10 mouse cellular contexts compared by ENCODE assay signal in genomic region chr10:60747667-60748212, GRCm38 (mm10). TPM values are rescaled to one million over a fixed set of nuclear protein-coding genes. Genes with fewer than 3 reads are reported as not detected.
DNase-seq lines count a peak whose midpoint lies in the region; ATAC-seq and TF ChIP-seq lines count a peak whose summit lies in the region.
"Had no signal": no experiment of that assay in that cellular context is flagged by ENCODE, and none has a peak within 500 bp of the region (broad histone marks: within the 10 kb centered on the region; RNA-seq: fewer than 3 reads in every experiment).

No protein-coding gene starts in this region.

- no peaks in the 10 kb centered on the region for H3K9me3 ChIP-seq in forebrain, embryonic 14.5 days (replicated peaks; ENCODE audit: control insufficient read depth, low read length)
- H3K9me3 ChIP-seq in forebrain, embryonic 11.5 days (ENCODE audit: control insufficient read depth, low read length): no peaks in the 10 kb centered on the region
- no peaks in the 10 kb centered on the region for H3K9me3 ChIP-seq in kidney, postnatal 0 days (replicated peaks; ENCODE audit: low read length)
- no peaks in the 10 kb centered on the region for H3K9me3 ChIP-seq in midbrain, postnatal 0 days (ENCODE audit: low read length)
- H3K9me3 ChIP-seq: stomach, embryonic 15.5 days had no signal

- H3K4me2 ChIP-seq in forebrain, embryonic 14.5 days (ENCODE audit: low read length): no peak overlapping the region
- no peak overlapping the region for H3K4me2 ChIP-seq in forebrain, embryonic 11.5 days (ENCODE audit: low read depth, low read length, severe bottlenecking)
- H3K4me2 ChIP-seq in kidney, postnatal 0 days (ENCODE audit: low read length): no peak overlapping the region
- H3K4me2 ChIP-seq in midbrain, postnatal 0 days (ENCODE audit: low read depth, low read length, poor library complexity, severe bottlenecking): no peak overlapping the region
- H3K4me2 ChIP-seq: stomach, embryonic 15.5 days had no signal

- H3K4me3 ChIP-seq in forebrain, embryonic 14.5 days (ENCODE audit: low read depth, low read length): no peak overlapping the region
- no peak overlapping the region for H3K4me3 ChIP-seq in forebrain, embryonic 11.5 days (ENCODE audit: low read depth, low read length)
- no peak overlapping the region for H3K4me3 ChIP-seq in kidney, postnatal 0 days (replicated peaks; ENCODE audit: low read depth, low read length)
- H3K4me3 ChIP-seq in midbrain, postnatal 0 days (ENCODE audit: low read depth, low read length): no peak overlapping the region
- H3K4me3 ChIP-seq: stomach, embryonic 15.5 days had no signal

- H3K27ac ChIP-seq in forebrain, embryonic 14.5 days (ENCODE audit: low read depth, low read length): no peak overlapping the region
- H3K27ac ChIP-seq in forebrain, embryonic 11.5 days (ENCODE audit: low read depth, low read length): no peak overlapping the region
- no peak overlapping the region for H3K27ac ChIP-seq in kidney, postnatal 0 days
- H3K27ac ChIP-seq in midbrain, postnatal 0 days (ENCODE audit: low read depth, low read length): no peak overlapping the region
- H3K27ac ChIP-seq: stomach, embryonic 15.5 days had no signal

- TF ChIP-seq CTCF in kidney, postnatal 0 days (IDR thresholded peaks at IDR 0.05; ENCODE audit: low read depth): no peak
- TF ChIP-seq CTCF in midbrain, postnatal 0 days (IDR thresholded peaks at IDR 0.05): no peak

- WGBS in forebrain, embryonic 14.5 days: 91% methylated on average over 6 of the region's 6 CpGs
- 88% methylated on average over 6 of the region's 6 CpGs for WGBS in forebrain, embryonic 11.5 days
- WGBS in kidney, postnatal 0 days: 74% methylated on average over 6 of the region's 6 CpGs
- 93% methylated on average over 6 of the region's 6 CpGs for WGBS in midbrain, postnatal 0 days

- no peak for ATAC-seq in forebrain, embryonic 14.5 days
- no peak for ATAC-seq in forebrain, embryonic 11.5 days (replicated peaks; ENCODE audit: low FRiP score)
- peak; percentile 8; the same call in 1 of the 2 replicates for ATAC-seq in kidney, postnatal 0 days (replicated peaks; ENCODE audit: low FRiP score, low read depth)
- ATAC-seq in midbrain, postnatal 0 days (ENCODE audit: low FRiP score): no peak
- ATAC-seq in inflammation-experienced regulatory T-cells, adult 6 months: no peak

- H3K4me1 ChIP-seq in forebrain, embryonic 14.5 days (ENCODE audit: control insufficient read depth, insufficient read depth, low read length): peaks cover 6% of the 10 kb centered on the region; the same call in 1 of the 2 replicates
- H3K4me1 ChIP-seq in forebrain, embryonic 11.5 days (replicated peaks; ENCODE audit: control insufficient read depth, insufficient read depth, low read length): 0 out of 2 replicates have a peak, but pooled peaks cover 3% of the 10 kb centered on the region
- peaks cover 3% of the 10 kb centered on the region; the same call in 1 of the 2 replicates for H3K4me1 ChIP-seq in kidney, postnatal 0 days (replicated peaks; ENCODE audit: insufficient read depth, low read length)
- H3K4me1 ChIP-seq in midbrain, postnatal 0 days (ENCODE audit: insufficient read depth, low read length): peaks cover 8% of the 10 kb centered on the region; the same call in 1 of the 2 replicates

- H3K36me3 ChIP-seq in forebrain, embryonic 14.5 days (ENCODE audit: control insufficient read depth, insufficient read depth, low read length): no peaks in the 10 kb centered on the region
- H3K36me3 ChIP-seq in forebrain, embryonic 11.5 days (ENCODE audit: control insufficient read depth, insufficient read depth, low read length): no peaks in the 10 kb centered on the region
- H3K36me3 ChIP-seq in kidney, postnatal 0 days (ENCODE audit: insufficient read depth, low read length): 0 out of 2 replicates have a peak, but pooled peaks cover 9% of the 10 kb centered on the region
- no peaks in the 10 kb centered on the region for H3K36me3 ChIP-seq in midbrain, postnatal 0 days (ENCODE audit: insufficient read depth, low read length)

- H3K9ac ChIP-seq in forebrain, embryonic 14.5 days (ENCODE audit: low read length): peak overlapping the region; percentile 47
- H3K9ac ChIP-seq in forebrain, embryonic 11.5 days (ENCODE audit: low read length): no peak overlapping the region
- H3K9ac ChIP-seq in kidney, postnatal 0 days (ENCODE audit: low read depth, low read length): no peak overlapping the region
- H3K9ac ChIP-seq in midbrain, postnatal 0 days (replicated peaks; ENCODE audit: low read length, poor library complexity, severe bottlenecking): 0 out of 2 replicates have a peak overlapping the region, but pooled peaks have one; percentile 19
- H3K9ac ChIP-seq: stomach, embryonic 15.5 days had no signal

- no peak for DNase-seq in forebrain, embryonic 14.5 days (ENCODE audit: low spot score)
- no peak for DNase-seq in forebrain, embryonic 11.5 days (ENCODE audit: low spot score)
- DNase-seq in layer of hippocampus, adult 11-12 months (ENCODE audit: low spot score): peak; percentile 56
- DNase-seq in layer of hippocampus, postnatal 36 days: no peak
- DNase-seq in kidney, postnatal 0 days (ENCODE audit: low spot score): peak; percentile 12
- no peak for DNase-seq in midbrain, postnatal 0 days (ENCODE audit: low spot score)
- DNase-seq in urinary bladder, postnatal 4 days (ENCODE audit: low spot score in 2 of 2): no peak
- DNase-seq: cerebellum, postnatal 36 days had no signal

- H3K27me3 ChIP-seq in forebrain, embryonic 14.5 days (replicated peaks; ENCODE audit: control insufficient read depth, insufficient read depth, low read length): no peaks in the 10 kb centered on the region
- H3K27me3 ChIP-seq in forebrain, embryonic 11.5 days (ENCODE audit: control insufficient read depth, insufficient read depth, low read length): no peaks in the 10 kb centered on the region
- no peaks in the 10 kb centered on the region for H3K27me3 ChIP-seq in kidney, postnatal 0 days (ENCODE audit: insufficient read depth, low read length)
- H3K27me3 ChIP-seq in midbrain, postnatal 0 days (ENCODE audit: insufficient read depth, low read length): no peaks in the 10 kb centered on the region
- H3K27me3 ChIP-seq: stomach, embryonic 15.5 days had no signal

RNA-seq across cellular contexts. Expression of gene Slc29a3, which starts 4.9 kb away (rescaled TPM):
- polyA plus RNA-seq in forebrain, embryonic 14.5 days (2014; fragmentation: Nextera tagmentation; extraction: Ambion mirVana): 6.5 and 8.5 TPM in 2 replicates
- polyA plus RNA-seq in forebrain, embryonic 11.5 days (2014; fragmentation: Nextera tagmentation; extraction: Ambion mirVana): 8.0 and 8.9 TPM in 2 replicates
- total RNA-seq in layer of hippocampus, postnatal 36 days (2021): 10 to 100 TPM; 14.2 to 17.7 TPM
- 17.8 and 19.6 TPM in 2 replicates for polyA plus RNA-seq in kidney, postnatal 0 days (2015; fragmentation: Nextera tagmentation; extraction: Ambion mirVana)
- 7.3 and 7.8 TPM in 2 replicates for total RNA-seq in midbrain, postnatal 0 days (2014; rRNA removed)
- polyA plus RNA-seq in midbrain, postnatal 0 days (2015; fragmentation: Nextera tagmentation; extraction: Ambion mirVana): 6.9 and 8.5 TPM in 2 replicates
- 10 to 100 TPM; 10.6 to 18.7 (median 14.6) TPM for polyA plus RNA-seq in inflammation-experienced regulatory T-cells, adult 6 months (2017; shearing (Covaris generic))

RNA-seq across cellular contexts. Expression of gene Cdh23, which starts 51.5 kb away (rescaled TPM):
- 2.0 and 2.8 TPM in 2 replicates for polyA plus RNA-seq in forebrain, embryonic 14.5 days (2014; fragmentation: Nextera tagmentation; extraction: Ambion mirVana)
- polyA plus RNA-seq in forebrain, embryonic 11.5 days (2014; fragmentation: Nextera tagmentation; extraction: Ambion mirVana): 0.36 and 0.43 TPM in 2 replicates
- 1 to 10 TPM; 1.7 to 3.5 TPM for total RNA-seq in layer of hippocampus, postnatal 36 days (2021)
- polyA plus RNA-seq in kidney, postnatal 0 days (2015; fragmentation: Nextera tagmentation; extraction: Ambion mirVana): 0.25 and 0.28 TPM in 2 replicates
- 20.8 and 24.7 TPM in 2 replicates for total RNA-seq in midbrain, postnatal 0 days (2014; rRNA removed)
- polyA plus RNA-seq in midbrain, postnatal 0 days (2015; fragmentation: Nextera tagmentation; extraction: Ambion mirVana): 4.4 and 4.8 TPM in 2 replicates
- 1 to 10 TPM; 5.0 to 7.1 (median 5.6) TPM for polyA plus RNA-seq in inflammation-experienced regulatory T-cells, adult 6 months (2017; shearing (Covaris generic))

Comparison
In these comparisons a context has a peak if more than half of its experiments do, and no peak if none do; other contexts are left out.
1. DNase-seq: peak in layer of hippocampus, adult 11-12 months (single experiment) and kidney, postnatal 0 days (single experiment); none in forebrain, embryonic 14.5 days (single experiment), forebrain, embryonic 11.5 days (single experiment), layer of hippocampus, postnatal 36 days (0 of 2), midbrain, postnatal 0 days (single experiment) and urinary bladder, postnatal 4 days (0 of 2).
2. H3K9ac ChIP-seq: peak in forebrain, embryonic 14.5 days (single experiment) and midbrain, postnatal 0 days (single experiment); none in forebrain, embryonic 11.5 days (single experiment) and kidney, postnatal 0 days (single experiment).